Mouse (Mus musculus) adrenal gland, postnatal 14 days (tissue): Measurements from ENCODE around the gene Ly86. TPM values are rescaled to one million over a fixed set of nuclear protein-coding genes. Genes with fewer than 3 reads are reported as not detected.

Source experiments
- DNase-seq: peaks from one replicate; pipeline ENCODE4 v3.0.0; 2021; ENCODE audit warnings: mixed read lengths
- long read RNA-seq, 2 experiments: library from polyadenylated mRNA; stranded (forward); transcript quantifications; one replicate each; pipeline ENCODE4 v2.0.0; 2021
- total RNA-seq: library from RNA; stranded (reverse); gene quantifications from 2 replicates; pipeline ENCODE4 v1.2.3, GENCODE M21; 2021

Ly86 gene
- total RNA-seq, result 3.0 and 8.8 TPM in 2 replicates
- long read RNA-seq, experiment 1, partial matches to known transcripts, result 0 of 2 reads
- long read RNA-seq, experiment 1, other reads (novel, unspliced or antisense), result 1 of 2 reads
- long read RNA-seq, experiment 2, result 0 reads

- no peak for DNase-seq
Observed at GRCm38 (mm10) chr13:37344909-37345772, at the start of gene Ly86. Gene Ly86 (plus strand): TSS chr13:37345208.

DNA sequence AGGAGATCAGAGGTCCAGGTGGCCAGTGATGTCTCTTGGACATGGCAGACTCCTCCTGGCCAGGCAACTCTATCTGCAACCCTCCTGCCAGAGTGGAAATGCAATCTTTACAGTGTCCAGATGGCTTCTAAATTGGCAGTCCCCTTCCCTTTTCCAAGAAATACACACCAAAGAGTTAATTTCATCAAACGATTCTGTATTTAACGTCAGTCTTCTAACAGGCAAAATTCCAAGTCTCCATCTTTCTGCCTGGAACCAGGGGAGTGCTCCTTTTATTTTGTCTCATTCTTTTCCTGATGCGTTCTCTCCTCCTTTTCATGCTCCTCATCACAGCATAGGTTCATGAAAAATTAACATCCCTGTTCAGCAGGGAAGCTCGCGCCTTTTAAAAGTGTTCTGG is 47.1 kb upstream of the Ly86 start:
- no peak for DNase-seq

DNA sequence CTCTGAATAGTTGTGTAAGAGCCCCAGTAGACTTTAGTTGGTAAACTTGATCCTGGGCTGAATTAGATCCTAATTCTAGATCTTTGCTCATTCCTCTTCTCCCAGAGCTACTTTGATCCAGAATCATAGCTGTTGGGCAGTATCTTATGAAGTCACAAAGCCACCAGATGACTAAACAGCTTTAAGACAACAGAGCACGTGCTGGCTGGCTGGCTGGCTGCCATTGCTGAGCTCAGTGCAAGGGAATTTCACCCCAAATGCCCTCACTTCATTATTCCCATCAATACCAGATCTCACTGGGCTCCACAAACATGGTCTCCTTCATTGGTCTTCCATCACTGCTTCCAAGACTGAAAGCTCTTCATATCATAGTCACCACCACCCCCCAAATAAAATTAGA is 46.2 kb upstream of the Ly86 start:
- DNase-seq, result peak; percentile 20

DNA sequence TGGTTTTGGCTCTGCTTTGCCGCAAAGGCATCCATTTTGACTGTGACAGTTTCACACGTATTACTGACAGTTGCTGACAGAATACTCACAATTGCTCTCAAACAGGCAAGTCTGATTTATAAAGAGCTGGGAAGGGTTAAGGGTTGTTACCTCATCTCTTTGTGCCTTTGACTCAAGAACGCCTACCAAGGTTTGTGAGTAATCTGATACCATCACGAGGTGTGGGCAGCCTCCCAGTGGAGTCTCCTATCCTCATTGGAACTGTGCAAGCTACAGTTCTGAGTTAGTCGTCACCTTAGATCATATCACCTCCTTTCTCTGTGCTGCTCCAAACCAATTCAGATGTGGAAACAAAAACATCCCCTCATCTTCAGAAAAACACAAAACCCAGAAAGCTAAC is 42.1 kb upstream of the Ly86 start:
- no peak for DNase-seq

DNA sequence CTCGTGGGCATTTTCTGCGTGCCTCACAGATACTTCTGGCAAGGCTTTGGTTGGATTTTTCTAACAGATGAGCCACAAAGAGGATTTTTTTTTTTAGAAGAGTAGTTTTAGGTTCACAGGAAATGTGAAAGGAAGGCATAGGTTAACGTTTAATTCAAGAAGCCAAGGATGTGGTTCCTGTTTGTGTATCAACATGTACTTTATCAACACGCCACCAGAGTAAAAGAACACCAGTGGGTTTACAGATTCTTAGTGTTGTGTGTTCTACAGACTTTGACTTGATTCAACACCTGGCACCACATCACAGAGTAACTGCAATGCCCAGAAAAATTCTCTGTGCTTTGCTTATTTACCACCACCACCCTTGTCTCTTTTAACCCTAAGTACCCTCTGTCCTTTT is 37.0 kb upstream of the Ly86 start:
- no peak for DNase-seq

DNA sequence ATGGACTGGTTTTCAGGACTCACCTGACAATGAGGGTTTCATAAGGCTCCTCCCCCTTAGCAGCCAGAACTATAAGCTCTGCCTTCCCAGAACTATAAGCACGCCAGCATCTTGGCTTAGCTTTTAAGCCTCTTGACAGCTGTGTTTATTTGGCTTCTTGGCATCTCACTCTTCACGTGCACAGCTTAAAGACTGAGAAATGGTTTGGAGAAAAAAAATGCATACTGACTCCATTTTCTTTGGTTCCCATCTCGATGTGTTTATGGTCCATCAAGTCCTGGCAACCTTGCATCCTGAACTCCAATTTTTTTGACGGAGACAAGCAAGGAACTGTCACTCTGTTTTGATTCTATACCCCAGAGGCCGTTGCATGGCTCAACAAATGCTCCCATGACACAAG is 35.7 kb upstream of the Ly86 start:
- no peak for DNase-seq

DNA sequence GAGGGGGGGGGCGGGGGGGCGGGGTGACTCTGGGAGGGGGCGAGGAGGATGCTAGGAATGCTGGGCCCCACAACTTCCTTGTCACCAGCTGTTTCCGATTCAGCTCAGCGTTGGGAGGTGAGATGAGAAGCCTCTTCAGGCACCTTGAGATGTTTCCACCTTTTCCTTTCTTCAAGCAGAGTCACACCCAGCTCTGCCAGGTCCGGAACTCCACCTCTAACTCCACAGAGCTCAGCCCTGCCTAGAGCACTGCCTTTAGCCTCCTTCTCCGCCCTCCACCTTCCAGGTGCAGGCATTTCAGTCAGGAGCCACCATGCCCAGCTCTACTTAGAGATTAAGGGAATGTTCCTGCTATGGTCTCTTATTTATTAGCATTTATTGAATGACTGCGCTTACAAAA is 34.7 kb upstream of the Ly86 start:
- DNase-seq, result no peak

- peak; percentile 20 for DNase-seq
Observed at GRCm38 (mm10) chr13:37311555-37312221, 33.3 kb upstream of the Ly86 start.

GRCm38 (mm10) chr13:37312222-37312928 is 32.6 kb upstream of the Ly86 start:
- DNase-seq, result peak; percentile 94

DNA sequence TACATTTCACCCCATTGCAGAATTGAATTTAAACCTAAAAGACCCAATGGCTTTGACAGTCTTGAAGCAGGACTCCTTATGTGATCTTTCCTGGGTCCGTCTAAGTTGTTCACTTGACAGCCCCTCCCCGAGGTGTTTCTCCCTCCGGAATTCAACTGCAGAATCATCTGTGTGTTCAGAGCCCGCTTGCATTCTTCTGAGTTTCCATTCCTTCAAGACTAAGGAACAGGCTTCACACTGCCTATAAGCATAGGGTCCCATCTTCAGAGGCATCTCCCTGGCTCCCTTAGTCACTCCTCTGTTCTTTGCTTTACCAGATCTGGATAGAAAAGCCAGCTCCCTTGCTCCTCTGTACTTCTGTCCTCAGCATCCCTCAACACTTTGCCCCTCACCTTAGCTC is 32.1 kb upstream of the Ly86 start:
- DNase-seq, result no peak

DNA sequence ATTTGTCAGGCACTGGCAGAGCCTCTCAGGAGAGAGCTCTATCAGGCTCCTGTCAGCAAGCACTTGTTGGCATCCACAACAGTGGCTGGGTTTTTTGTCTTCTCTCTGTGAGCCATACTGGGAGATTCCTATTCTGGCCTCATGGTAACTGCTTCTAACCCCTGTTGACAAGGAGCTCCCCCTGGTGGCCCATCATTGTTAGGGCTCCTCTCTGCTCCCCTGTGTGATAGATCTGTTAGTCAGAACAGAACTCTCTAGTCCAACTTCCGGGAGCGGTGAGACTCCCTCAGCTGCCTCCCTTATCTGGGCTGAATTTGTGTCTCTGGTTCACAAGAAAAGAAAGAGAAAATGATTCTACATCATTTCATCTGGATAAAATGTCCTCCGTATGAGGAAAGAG is 19.5 kb upstream of the Ly86 start:
- peak; percentile 83 for DNase-seq

GRCm38 (mm10) chr13:37329747-37330146 is 15.3 kb upstream of the Ly86 start:
- DNase-seq, result no peak

DNA sequence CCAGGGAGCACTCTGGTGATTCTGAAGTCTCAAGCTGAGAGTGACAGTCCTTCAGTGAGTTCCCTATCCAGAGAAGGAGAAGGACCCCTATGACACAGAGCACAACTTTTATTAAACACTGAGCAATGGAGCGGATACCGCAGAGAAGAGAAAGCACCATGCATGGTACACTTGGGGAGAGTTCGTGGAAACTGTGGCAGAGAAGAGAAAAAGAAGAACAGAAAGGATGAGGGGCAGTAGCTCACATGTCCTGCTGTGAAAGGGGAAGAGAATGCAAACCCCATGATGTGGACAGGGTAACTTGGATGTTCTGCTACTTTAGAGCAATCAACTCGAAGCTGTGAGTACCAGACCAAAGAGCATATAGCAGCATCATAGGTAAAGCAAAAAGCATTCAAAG is 14.0 kb upstream of the Ly86 start:
- DNase-seq, result no peak

DNA sequence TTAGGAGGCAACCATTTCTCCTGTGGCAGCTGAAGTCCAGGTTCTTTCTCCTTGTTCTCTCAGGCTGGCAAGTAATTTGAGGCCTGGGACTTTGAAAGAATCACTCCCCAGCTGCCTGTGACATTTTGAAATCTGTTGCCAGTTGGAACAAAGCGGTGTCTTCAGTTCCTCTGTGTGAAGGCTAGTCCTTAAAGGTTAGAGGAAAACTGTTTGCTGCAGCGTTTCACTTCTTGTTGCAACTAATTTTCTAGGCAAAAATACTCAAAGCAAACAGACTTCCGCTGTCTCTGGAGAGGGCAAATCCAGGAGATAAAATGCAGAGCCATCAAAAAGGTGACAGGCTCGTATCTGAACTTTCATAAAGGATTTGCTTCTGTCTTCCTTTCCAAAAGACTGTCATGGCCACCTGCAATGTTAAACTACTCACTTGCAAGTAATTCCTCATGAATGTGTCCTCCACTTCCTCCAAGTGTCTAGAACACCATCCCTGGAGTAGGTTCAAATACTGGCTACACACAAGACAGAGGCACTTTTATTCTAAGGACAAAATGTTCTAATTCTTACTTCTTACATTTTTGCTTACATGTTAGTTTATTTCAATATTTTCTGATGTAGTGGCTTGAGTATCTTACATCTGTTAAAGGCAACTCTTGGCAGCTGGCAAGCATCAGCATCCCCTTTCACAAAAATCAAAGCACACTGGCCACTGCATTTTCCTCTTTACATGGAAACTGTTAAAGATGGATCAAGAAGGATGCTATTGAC is 12.0 kb upstream of the Ly86 start:
- DNase-seq, result no peak

DNA sequence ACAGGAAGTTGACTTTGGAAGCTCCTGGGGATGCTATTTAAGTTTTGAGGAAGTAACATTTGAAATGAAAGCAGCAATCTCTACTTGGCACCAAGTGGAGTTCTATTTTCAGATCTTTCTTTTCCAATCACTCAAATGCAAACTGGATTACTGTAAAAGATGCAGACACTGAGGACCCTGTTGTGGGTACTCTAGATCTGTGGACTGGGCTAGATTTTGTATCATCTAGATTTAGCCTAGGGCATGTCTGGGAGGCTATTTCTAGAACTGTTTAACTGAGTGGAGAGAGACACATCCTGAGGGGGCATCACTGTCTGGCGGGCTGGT is 11.5 kb upstream of the Ly86 start:
- no peak for DNase-seq

DNA sequence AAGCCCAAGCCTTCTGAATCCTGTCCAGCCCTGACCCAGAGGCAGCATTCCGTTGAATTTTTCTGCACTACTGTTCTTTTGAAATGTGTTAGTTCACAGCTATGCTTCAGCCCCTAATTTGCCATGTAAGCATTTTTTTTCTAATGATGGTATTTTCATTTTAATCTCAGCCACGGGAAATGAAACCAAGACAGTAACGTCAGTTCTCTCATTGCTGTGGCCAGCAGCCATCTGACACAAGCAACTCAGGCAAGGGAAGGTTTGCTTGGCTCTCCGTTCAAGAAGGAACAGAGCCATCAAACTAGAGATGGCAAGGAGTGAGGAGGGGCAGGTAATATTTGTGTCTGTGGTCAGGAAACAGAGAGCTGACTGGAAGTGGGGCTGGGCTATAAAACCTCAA is 7.7 kb upstream of the Ly86 start:
- no peak for DNase-seq

GRCm38 (mm10) chr13:37337871-37338270 is 7.1 kb upstream of the Ly86 start:
- peak; percentile 56 for DNase-seq

GRCm38 (mm10) chr13:37342804-37343203 is 2.2 kb upstream of the Ly86 start:
- no peak for DNase-seq

GRCm38 (mm10) chr13:37345823-37346222 is 815 bp downstream of the Ly86 start:
- no peak for DNase-seq

DNA sequence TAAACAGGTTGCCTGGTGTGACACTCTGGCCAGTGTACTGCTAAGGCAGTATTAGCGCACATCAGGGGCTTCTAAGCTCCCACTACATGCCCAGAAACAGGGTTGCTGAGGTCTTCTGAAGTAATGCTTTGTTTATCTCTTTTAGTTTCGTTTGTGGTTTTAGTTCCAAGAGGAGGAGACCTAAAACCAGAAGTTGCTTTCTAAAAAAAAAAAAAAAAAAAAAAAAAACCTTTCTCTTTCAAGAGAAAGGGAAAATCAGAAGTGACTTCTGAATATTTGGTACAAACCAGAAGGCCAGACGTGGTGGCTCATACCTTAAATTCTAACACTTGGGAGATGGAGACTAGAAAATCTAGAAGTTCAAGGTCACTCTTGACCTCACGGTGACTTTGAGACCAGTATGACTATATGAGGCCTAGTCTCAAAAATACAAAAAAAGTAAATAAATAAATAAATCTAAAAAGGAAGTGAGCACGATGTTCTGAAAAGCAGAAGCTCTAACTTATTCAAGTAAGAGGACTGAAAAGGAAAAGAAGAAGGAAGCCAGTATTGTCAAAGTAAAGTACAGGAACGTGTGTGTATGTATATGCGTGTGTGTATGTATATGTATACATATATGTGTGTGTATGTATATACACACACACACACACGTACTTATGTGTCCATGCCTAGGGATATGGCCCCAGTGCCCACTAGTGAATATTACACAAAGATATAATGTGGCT is 3.0 kb downstream of the Ly86 start:
- no peak for DNase-seq

- DNase-seq, result peak; percentile 48
Observed at GRCm38 (mm10) chr13:37349051-37349450, 4.0 kb downstream of the Ly86 start.

DNA sequence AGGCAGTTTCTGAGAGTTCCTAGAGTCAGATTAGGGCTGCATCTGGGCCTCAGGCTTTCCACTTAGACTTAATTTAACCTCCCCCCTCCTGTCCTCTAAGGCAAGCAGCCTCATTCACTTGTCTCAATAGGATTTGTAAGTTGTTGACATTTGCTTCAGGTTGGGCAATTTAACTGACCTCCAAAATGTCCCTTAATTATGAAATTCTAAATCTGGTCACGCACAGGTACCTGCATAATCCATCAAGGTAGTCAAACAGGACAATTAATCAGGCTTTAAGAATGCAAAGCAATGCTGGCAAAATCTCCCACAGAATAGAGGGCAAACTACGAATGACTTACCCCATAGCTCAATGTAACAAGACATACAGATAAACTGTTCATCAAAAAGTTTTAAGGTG is 8.0 kb downstream of the Ly86 start:
- DNase-seq, result no peak
